Mouse (Mus musculus) liver, embryonic 15.5 days (tissue): ENCODE data around the gene Rnf227. TPM values are rescaled to one million over a fixed set of nuclear protein-coding genes. Genes with fewer than 3 reads are reported as not detected.

Experiments
- ATAC-seq: fragments of 200-750 bp; cut with Nextera tagmentation; 2 replicates; pipeline ENCODE4 v1.8.0; 2017; ENCODE audit warnings: moderate number of reproducible peaks, mild to moderate bottlenecking, moderate library complexity; ENCODE audit not compliant: insufficient read depth
- H3K27ac ChIP-seq: fragments of 300-500 bp; sonication (generic); replicated peaks from 2 replicates; pipeline ENCODE4 v1.5.1; 2015; ENCODE audit warnings: mild to moderate bottlenecking, inconsistent platforms
- H3K27me3 ChIP-seq: fragments of 300-500 bp; sonication (generic); 2 replicates; pipeline ENCODE4 v1.6.1; 2015; ENCODE audit warnings: mild to moderate bottlenecking, inconsistent platforms
- H3K36me3 ChIP-seq: fragments of 300-500 bp; sonication (generic); replicated peaks from 2 replicates; pipeline ENCODE4 v1.6.1; 2015; ENCODE audit warnings: moderate library complexity, mild to moderate bottlenecking, inconsistent platforms
- H3K4me1 ChIP-seq: fragments of 300-500 bp; sonication (generic); replicated peaks from 2 replicates; pipeline ENCODE4 v1.6.1; 2015; ENCODE audit warnings: inconsistent platforms
- H3K4me2 ChIP-seq: fragments of 300-500 bp; sonication (generic); 2 replicates; pipeline ENCODE4 v1.6.1; 2015; ENCODE audit warnings: moderate library complexity, mild to moderate bottlenecking, inconsistent platforms
- H3K4me3 ChIP-seq: fragments of 300-500 bp; sonication (generic); replicated peaks from 2 replicates; pipeline ENCODE4 v1.5.1; 2015; ENCODE audit warnings: mild to moderate bottlenecking, inconsistent platforms
- H3K9ac ChIP-seq: fragments of 300-500 bp; sonication (generic); 2 replicates; pipeline ENCODE4 v1.6.1; 2015; ENCODE audit warnings: moderate library complexity, mild to moderate bottlenecking, inconsistent platforms
- H3K9me3 ChIP-seq: fragments of 300-500 bp; sonication (generic); replicated peaks from 2 replicates; pipeline ENCODE4 v1.6.1; 2016; ENCODE audit warnings: inconsistent platforms
- WGBS: fragments of 180-500 bp; shearing (Covaris S2); methylation state at CpG from one replicate; pipeline ENCODE4 v1.1.7; 2015; ENCODE audit warnings: mixed read lengths; ENCODE audit not compliant: insufficient replicate concordance; 5-methylcytosine and 5-hydroxymethylcytosine counted together
- polyA plus RNA-seq: library from polyadenylated mRNA; unstranded; fragments of >200 nt; fragmentation: Nextera tagmentation; extraction: Ambion mirVana; gene quantifications from 2 replicates; pipeline ENCODE4 v1.2.1, GENCODE M21; 2015

Gene Rnf227
- polyA plus RNA-seq, 1 experiment from 2014 or later = 1.3 TPM

DNA sequence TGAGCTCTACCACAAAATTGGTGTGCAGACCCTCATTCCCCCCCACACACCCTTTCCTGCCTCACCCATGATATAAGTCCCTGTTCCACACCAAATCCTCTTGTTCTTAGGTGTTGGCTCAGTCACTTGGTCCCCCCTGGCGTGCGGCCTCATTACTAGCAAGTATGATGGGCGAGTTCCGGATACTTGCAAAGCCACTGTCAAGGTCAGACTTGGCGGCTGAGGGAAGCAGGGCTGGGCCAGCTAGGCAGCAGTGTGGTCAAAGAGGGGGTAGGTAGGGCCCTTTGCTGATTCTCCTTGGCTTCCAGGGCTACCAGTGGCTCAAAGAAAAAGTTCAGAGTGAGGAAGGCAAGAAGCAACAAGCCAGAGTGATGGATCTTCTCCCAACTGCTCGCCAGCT is 9.1 kb upstream of the Rnf227 start:
- H3K9ac ChIP-seq = no peak overlapping the region
- WGBS = 74% methylated on average over 6 of the region's 6 CpGs
- no peak for ATAC-seq
- no peak overlapping the region for H3K4me3 ChIP-seq
- no peaks in the 10 kb centered on the region for H3K36me3 ChIP-seq
- no peak overlapping the region; the same call in 1 of the 2 replicates for H3K4me2 ChIP-seq
- H3K9me3 ChIP-seq = no peaks in the 10 kb centered on the region
- no peak overlapping the region for H3K27ac ChIP-seq
- peaks cover 48% of the 10 kb centered on the region for H3K4me1 ChIP-seq
- peaks cover 75% of the 10 kb centered on the region for H3K27me3 ChIP-seq

DNA sequence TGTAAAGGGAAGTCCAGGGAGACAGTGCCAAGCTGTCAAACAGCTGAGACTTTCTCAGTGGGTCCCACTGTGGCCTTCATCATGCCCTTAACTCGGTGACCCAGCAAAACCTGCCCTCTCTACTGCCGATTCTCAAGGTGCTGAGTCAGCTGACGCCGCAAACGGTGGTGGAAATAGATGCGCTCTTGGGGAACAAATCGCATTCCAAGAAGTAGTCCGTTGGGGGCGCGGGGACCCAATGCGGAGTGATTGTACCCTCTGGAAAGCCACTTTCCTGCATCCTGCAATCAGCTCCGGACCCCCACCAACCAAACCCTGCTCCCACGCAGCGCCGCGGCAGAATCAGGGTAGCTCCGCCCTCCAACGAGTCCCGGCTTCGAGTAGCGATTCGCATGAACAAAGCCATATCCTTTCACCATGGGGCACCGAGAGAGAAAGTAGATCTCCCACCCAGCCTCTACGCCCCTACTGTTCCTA is 8.3 kb upstream of the Rnf227 start:
- no peak for ATAC-seq
- peak overlapping the region; percentile 1; the same call in 1 of the 2 replicates for H3K9ac ChIP-seq
- no peak overlapping the region for H3K27ac ChIP-seq
- H3K4me2 ChIP-seq = peak overlapping the region; percentile 81
- no peaks in the 10 kb centered on the region for H3K9me3 ChIP-seq
- peaks cover 40% of the 10 kb centered on the region for H3K4me1 ChIP-seq
- H3K4me3 ChIP-seq = peak overlapping the region; percentile 58
- WGBS = 2% methylated on average over 24 of the region's 24 CpGs
- H3K36me3 ChIP-seq = no peaks in the 10 kb centered on the region
- H3K27me3 ChIP-seq = peaks cover 69% of the 10 kb centered on the region

DNA sequence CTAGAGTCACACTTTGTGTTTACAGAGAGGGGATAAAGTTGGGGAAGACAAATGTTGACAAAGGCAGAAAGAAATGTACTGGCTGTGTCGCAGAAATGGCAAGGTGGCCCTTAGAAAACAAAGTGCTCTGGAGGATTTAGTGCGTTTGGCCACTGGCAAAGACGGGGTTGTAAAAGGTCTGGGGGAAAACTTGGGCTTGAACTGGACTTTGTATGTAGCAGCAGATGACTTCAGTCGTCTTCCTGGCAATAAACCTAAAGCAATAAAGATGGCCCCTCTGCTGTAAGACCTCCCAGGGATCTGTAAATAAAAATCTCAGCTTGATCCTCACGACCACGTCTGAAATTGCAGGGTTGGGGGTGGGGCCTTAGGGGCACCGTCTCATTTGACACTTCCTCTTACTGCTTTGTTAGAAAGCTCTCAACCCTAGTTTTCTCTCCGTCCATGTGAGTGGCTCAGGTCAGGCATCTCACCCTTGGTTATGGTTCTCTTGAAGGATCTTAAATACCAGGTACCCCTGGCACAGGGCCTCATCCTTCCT is 7.5 kb upstream of the Rnf227 start:
- H3K9ac ChIP-seq = no peak overlapping the region
- peaks cover 68% of the 10 kb centered on the region for H3K27me3 ChIP-seq
- ATAC-seq = no peak

DNA sequence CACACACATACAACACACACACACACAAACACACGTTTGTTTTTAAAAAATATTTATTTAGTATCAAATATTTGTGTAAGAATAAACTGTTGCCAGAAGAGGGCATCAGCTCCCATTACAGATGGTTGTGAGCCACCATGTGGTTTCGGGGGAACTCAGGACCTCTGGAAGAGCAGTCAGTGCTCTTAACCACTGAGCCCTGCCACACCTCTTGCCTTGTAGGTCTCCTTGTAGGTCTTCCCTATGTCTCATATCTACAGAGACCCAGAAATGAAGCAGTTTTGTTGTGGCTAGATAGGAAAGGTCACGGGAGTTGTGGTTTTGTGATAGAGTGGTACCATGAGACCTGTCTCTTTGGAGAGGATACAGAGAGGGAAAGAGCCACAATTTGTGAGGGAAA is 6.3 kb upstream of the Rnf227 start:
- H3K9ac ChIP-seq = no peak overlapping the region
- H3K9me3 ChIP-seq = no peaks in the 10 kb centered on the region
- no peak overlapping the region for H3K4me3 ChIP-seq
- H3K36me3 ChIP-seq = no peaks in the 10 kb centered on the region
- ATAC-seq = peak; percentile 73
- no peak overlapping the region for H3K27ac ChIP-seq
- peaks cover 68% of the 10 kb centered on the region for H3K27me3 ChIP-seq
- H3K4me1 ChIP-seq = peaks cover 37% of the 10 kb centered on the region
- 12% methylated on average over 3 of the region's 3 CpGs for WGBS
- no peak overlapping the region for H3K4me2 ChIP-seq

More for the DNA sequence above, 7.5 kb upstream of the Rnf227 start:
- Histone ChIP-seq H3K4me1 (peaks cover 37% of the 10 kb centered on the region), H3K4me2 (peak overlapping the region; percentile 81; the same call in 1 of the 2 replicates), H3K9me3 (no peaks in the 10 kb centered on the region), H3K4me3 (no peak overlapping the region), H3K27ac (no peak overlapping the region), H3K36me3 (no peaks in the 10 kb centered on the region)
- WGBS = 31% methylated on average over 8 of the region's 8 CpGs

DNA sequence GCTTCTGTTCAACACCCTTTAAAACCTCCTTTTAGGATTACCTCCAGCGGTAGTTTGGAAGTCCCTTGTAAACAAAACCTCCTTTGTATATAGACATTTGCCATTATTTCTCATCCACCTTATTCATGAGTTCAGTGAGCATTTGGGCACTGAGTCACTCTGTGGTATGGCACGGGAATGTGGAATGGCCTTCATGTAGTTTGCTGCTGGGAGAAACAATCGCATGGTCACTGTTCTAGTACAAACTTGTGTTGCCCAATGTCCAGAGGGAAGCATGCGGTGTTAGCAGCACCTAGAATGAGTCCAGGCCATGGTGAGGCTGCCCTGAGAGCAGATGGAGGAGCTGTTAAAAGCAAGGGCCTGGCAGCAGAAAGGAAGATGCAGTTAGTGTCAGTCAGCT is 5.5 kb upstream of the Rnf227 start:
- H3K27me3 ChIP-seq = peaks cover 68% of the 10 kb centered on the region
- H3K9ac ChIP-seq = no peak overlapping the region
- H3K9me3 ChIP-seq = no peaks in the 10 kb centered on the region

DNA sequence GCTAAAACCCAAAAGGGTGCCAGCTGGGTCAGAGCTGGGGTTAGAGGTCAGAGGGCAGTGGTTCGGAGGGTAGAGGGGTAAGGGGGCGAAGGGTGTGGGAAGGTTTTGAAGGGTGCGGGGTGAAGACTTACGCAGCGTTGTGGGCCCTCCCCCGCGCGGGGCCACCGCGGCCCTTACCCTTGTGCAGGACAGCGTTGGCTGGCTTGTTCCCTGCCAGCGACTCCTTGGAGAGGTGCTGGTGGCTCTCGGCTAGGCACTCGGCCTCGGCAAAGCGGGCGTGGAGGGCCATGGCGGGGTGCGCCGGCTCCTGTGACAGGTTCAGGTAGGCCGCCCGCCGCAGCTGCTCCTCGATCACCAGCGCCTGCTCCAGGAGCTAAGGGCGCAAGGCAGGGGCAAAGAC is 6.2 kb downstream of the Rnf227 start:
- no peak for ATAC-seq
- Histone ChIP-seq H3K4me1 (no peaks in the 10 kb centered on the region), H3K9me3 (no peaks in the 10 kb centered on the region), H3K4me3 (no peak overlapping the region), H3K27ac (no peak overlapping the region), H3K36me3 (peaks cover 14% of the 10 kb centered on the region; the same call in 1 of the 2 replicates), H3K27me3 (peaks cover 20% of the 10 kb centered on the region), H3K9ac (no peak overlapping the region), H3K4me2 (no peak overlapping the region)
- 77% methylated on average over 26 of the region's 26 CpGs for WGBS

More for the DNA sequence above, 5.5 kb upstream of the Rnf227 start:
- Histone ChIP-seq H3K36me3 (no peaks in the 10 kb centered on the region), H3K4me1 (peaks cover 37% of the 10 kb centered on the region), H3K4me3 (no peak overlapping the region), H3K27ac (no peak overlapping the region), H3K4me2 (no peak overlapping the region)
- WGBS = 52% methylated on average over 4 of the region's 4 CpGs
- ATAC-seq = no peak

DNA sequence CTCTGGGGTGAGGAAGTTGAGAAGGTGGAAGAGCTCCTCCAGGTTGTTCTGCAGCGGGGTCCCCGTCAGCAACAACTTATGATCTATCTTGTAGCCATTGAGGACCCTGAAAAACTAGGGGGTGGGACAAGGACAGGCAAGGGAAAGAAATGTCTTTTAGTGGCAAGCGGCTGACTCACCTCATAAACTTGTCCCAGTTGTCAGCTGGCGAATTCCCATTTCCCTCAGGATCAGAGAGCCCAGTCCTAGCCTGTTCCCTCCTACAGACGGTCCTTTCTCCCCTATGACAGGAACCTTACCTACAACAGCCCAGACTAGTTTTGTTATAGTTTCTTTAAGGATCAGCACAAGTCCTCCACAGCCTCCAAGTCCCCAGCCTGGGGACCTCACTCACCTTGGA is 16.3 kb downstream of the Rnf227 start:
- Histone ChIP-seq H3K4me3 (no peak overlapping the region), H3K27ac (no peak overlapping the region), H3K27me3 (no peaks in the 10 kb centered on the region; the same call in 1 of the 2 replicates), H3K36me3 (peaks cover 31% of the 10 kb centered on the region), H3K4me1 (no peaks in the 10 kb centered on the region), H3K9me3 (no peaks in the 10 kb centered on the region), H3K4me2 (no peak overlapping the region), H3K9ac (no peak overlapping the region)
- ATAC-seq = no peak
- WGBS = 68% methylated on average over 5 of the region's 5 CpGs

DNA sequence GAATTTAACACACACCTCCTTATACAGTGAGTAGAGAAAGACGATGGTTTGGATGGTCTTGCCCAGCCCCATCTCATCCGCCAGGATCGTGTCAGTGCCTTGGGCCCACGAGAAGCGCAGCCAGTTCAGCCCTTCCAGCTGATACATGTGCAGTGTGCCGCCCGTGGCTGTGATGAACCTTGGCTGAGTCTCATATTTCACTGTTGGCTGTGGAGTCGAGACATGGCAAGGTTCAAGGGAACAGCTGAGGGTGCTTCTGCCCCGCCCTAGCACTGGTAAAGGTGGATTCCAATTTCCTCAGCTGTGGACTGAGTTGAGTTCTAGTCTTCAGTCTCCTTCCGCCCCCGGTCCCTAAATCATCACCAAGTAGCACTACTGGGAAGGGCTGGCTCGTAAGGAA is 17.4 kb downstream of the Rnf227 start:
- Histone ChIP-seq H3K4me3 (no peak overlapping the region), H3K27ac (no peak overlapping the region), H3K4me2 (no peak overlapping the region), H3K27me3 (no peaks in the 10 kb centered on the region; the same call in 1 of the 2 replicates), H3K9ac (no peak overlapping the region), H3K4me1 (no peaks in the 10 kb centered on the region), H3K9me3 (no peaks in the 10 kb centered on the region), H3K36me3 (peaks cover 27% of the 10 kb centered on the region)
- 69% methylated on average over 12 of the region's 12 CpGs for WGBS
- no peak for ATAC-seq

DNA sequence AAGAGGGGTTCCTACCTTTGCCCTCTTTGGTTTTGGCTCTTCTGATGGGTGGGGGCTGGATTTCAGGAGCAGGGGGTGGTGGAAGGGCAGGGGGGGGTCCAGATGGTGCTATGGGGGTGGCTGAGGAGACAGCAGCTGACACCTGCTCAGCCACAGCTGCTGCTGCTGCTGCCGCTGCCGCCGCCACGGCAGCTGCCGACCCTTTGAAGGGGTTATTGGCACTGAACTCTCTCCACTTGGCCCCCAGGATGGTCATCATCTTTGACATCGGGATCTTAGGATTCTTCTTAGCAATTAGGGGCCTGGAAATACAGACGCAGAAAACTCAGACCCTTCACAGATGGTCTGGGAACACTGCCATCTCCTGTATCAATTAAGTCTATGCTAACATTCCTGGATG is 21.8 kb downstream of the Rnf227 start:
- Histone ChIP-seq H3K4me1 (peaks cover 25% of the 10 kb centered on the region), H3K27ac (no peak overlapping the region), H3K4me3 (no peak overlapping the region), H3K36me3 (peaks cover 9% of the 10 kb centered on the region), H3K9me3 (no peaks in the 10 kb centered on the region), H3K4me2 (no peak overlapping the region), H3K9ac (no peak overlapping the region), H3K27me3 (peaks cover 31% of the 10 kb centered on the region)
- no peak for ATAC-seq
- WGBS = 69% methylated on average over 7 of the region's 7 CpGs

DNA sequence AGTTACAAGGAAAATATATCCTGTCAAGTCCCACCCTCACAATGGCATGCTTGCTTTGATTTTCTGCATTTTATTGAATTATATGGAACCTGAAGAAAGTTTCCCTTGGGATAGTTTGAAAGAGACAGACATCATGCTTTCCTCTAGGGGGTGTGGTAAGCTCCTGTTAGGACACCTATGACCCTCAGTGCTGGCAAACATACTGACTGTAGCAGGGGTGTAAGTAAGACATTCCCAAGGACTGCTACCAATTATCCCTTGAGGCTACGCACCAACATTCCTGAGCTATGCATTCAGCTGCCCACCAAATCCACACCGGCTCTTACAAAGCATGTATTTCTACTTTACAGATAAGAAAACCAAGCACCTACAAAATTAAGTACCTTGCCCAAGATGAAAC is 22.2 kb downstream of the Rnf227 start:
- H3K4me3 ChIP-seq = no peak overlapping the region
- peaks cover 35% of the 10 kb centered on the region for H3K27me3 ChIP-seq
- H3K4me1 ChIP-seq = peaks cover 30% of the 10 kb centered on the region
- H3K36me3 ChIP-seq = peaks cover 6% of the 10 kb centered on the region
- H3K27ac ChIP-seq = no peak overlapping the region
- WGBS = 89% methylated on average over 2 of the region's 2 CpGs
- H3K4me2 ChIP-seq = no peak overlapping the region
- H3K9me3 ChIP-seq = no peaks in the 10 kb centered on the region
- H3K9ac ChIP-seq = no peak overlapping the region
- ATAC-seq = no peak

DNA sequence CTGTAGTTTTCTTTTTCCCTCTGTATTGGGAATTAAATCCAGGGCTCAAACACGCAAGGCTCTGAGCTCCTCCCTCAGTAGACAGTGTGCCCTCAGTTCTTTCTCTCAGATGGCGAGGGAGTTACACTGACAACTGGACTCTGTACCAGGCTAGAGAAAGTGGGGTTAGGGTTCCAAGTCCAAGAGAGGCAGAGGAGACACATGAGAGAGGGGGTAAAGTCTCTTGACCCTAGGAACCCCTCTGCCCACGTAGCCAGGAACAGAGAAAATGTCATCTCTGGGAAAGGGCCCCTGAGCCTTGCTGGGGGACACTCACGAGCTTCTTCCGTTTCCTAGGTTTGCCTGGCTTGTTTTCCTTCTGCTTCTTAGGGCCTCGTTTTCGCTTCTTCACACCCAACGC is 24.1 kb downstream of the Rnf227 start:
- peaks cover 54% of the 10 kb centered on the region for H3K27me3 ChIP-seq
- peak overlapping the region; percentile 71 for H3K27ac ChIP-seq
- ATAC-seq = peak; percentile 37; the same call in 1 of the 2 replicates
- no peaks in the 10 kb centered on the region for H3K36me3 ChIP-seq
- 0 out of 2 replicates have a peak overlapping the region, but pooled peaks have one; percentile 2 for H3K4me3 ChIP-seq
- H3K9me3 ChIP-seq = no peaks in the 10 kb centered on the region
- H3K9ac ChIP-seq = no peak overlapping the region
- H3K4me1 ChIP-seq = peaks cover 42% of the 10 kb centered on the region
- WGBS = 45% methylated on average over 8 of the region's 8 CpGs
- peak overlapping the region; percentile 29 for H3K4me2 ChIP-seq

DNA sequence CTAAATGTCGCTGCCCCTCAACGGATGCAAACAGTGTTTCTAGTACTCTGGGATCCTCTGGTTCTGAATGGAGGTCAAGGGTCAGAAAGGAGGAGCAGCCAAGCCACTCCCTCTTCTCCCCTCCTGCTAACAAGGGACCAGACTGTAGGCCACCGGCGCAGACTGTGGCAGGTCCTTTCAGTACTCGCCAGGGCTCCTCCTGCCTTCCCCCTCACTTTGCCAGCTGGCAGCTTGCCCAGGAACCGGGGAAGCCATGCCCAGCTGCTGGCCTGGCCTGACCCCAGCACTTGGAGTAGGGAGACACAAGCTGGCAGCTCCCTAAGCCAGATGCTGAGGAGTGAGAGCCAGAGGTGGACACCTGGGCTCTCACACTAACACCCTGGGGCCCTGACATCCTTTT is 24.6 kb downstream of the Rnf227 start:
- peaks cover 60% of the 10 kb centered on the region for H3K27me3 ChIP-seq
- 0 out of 2 replicates have a peak overlapping the region, but pooled peaks have one; percentile 2 for H3K4me3 ChIP-seq
- no peak overlapping the region for H3K9ac ChIP-seq
- no peaks in the 10 kb centered on the region for H3K36me3 ChIP-seq
- peak overlapping the region; percentile 71 for H3K27ac ChIP-seq
- WGBS = 37% methylated on average over 6 of the region's 6 CpGs
- H3K4me1 ChIP-seq = peaks cover 46% of the 10 kb centered on the region
- no peaks in the 10 kb centered on the region for H3K9me3 ChIP-seq
- peak; percentile 53 for ATAC-seq
- peak overlapping the region; percentile 29; the same call in 1 of the 2 replicates for H3K4me2 ChIP-seq
